Mouse (Mus musculus) T-helper 17 cell (primary cell): ENCODE measurements around the gene Coro1a.

Experiments used
- in situ Hi-C, 2 experiments: fragments of 300-600 bp; cut with MboI, MseI; formaldehyde crosslinking; loops; 1 replicate in 1 of 2; 2 replicates in 1 of 2; pipeline ENCODE4 v1.15.1; 2025; ENCODE audit warnings: high pct_unique_total_duplicates in 2 of 2

The Coro1a gene

DNA sequence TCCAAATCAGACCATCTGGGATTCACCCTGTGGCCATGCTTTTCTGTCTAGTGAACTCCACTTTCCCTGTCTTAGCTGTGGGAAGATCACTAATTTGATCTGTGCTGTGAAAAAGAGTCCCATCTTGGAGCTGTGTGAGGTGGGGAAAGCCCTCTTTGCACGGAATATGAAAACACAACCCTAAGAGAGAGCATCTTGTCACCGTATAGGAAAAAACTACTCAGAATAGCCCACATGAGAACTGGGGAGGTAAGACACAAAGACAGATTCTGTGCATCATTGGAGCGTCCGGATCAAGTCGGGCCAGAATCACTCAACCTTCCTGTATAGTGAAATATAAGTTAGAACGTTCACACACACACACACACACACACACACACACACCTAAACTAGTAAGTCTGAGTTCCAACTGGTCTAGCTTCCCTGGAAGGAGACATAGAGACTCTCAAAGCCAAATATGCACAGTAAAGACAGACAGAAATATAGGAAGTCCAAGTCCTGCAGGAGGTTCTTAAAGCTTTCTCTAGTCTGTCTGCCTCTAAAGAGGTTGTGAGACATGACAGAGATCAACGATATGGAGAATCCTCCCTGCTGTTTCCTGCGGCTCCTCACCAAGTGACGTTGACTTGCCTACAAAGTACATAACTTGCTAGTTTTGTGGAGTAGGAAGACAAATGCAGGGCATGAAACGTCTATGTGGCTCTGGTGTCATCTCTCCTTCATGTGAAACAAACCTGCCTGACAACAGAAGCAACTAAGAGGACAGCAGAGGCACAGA lies 777 bp upstream of the Coro1a start:
- in situ Hi-C loops, result no loop called here

DNA sequence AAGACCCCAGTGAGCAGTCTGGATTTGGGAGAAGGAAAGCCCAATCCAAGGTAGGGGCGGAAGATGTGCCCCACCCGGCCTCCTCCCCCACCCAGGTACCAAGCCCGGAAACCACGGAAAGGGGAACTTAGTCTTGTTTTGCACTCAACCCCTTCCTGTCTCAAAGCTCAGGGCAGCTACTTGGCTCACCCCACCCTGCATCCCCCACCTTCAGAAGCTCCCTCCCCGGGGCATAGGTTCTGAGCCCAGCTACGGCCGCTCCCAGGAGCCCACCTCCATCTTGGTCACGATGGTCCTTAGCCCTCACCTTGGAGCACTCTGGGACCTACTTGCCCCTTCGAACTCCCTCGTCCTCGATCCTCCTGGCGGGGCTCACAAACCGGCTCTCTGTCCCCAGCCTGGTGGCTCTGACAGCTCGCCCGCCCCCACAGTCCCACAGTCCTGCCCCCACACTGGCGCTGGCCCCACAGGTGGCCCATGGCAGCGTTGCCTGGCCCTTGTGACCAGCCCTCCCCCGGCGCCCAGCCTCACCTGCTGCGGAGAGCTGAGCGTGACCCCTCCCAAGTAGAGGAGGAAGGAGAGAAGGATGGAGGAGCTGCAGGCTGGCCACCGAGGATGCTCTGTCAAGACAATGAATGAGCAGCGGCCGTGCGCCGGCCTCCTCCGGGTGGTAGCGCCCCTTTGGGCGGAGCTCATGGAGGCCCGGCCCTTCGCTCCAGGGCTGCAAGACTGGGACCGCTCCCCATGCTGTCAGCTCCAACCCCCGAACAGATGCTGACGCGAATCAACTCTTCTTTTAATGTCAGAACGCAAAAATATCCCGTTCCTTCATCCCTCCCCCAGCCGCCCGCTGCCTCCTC lies 3.2 kb downstream of the Coro1a start:
- in situ Hi-C loops, result no loop called here

DNA sequence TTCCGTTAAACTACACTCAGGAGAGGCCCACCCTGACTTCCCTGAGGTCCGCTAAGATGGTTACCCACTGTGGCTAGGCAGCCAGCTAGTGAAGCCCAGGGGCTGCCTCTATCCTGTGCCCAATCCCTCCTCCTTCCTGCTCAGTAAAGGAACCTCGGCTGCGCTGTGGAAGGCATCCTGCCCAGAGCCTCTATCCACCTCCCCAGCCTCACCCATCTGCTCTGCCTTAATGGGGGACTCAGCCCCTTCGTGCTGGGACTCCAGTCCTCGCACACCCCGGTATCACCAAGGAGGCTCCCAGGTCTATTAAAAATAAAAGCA lies 3.9 kb downstream of the Coro1a start:
- in situ Hi-C loops, result no loop called here

DNA sequence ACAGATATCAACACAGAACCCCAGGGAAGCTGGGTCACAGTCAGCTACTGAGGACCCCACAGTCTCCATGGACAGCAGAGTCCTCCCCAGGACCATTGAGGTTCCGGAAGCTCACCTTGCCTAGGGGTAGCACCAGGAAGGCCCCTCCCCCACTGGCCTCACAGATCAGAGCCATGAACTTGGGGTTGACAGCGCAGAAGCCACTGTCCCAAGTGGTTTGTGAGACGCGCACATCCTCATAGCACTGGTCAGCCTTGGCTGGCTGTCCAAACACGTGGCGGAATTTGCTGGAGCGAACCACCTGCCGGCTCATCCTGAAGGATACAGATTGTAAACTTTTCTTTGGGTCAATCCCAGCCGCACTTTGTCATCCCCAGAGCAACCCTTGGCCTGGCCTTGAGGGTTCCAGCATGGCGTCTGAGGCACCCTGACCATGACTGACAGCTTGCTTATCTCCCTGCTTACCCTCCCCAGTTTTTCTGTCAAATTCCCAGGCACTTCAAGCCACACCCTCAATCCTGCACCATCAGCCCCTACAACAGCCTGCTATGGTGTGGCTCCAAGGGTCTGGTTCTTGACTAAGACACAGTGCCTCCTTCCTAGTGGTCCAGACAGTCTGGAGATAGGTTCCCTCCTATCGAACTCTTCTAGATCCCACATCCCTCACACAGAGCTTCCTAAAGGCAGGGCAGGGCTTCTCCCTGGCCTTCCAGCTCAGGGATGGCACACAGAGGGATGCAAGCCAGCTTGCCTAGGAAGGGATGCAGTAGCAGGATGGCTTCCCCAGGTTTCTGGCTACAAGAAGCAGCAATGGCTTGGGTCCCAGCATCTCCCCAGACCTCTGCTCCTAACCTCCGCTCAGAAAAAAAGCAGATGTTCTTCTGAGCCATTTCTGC lies 4.5 kb downstream of the Coro1a start:
- in situ Hi-C loops, result no loop called here

DNA sequence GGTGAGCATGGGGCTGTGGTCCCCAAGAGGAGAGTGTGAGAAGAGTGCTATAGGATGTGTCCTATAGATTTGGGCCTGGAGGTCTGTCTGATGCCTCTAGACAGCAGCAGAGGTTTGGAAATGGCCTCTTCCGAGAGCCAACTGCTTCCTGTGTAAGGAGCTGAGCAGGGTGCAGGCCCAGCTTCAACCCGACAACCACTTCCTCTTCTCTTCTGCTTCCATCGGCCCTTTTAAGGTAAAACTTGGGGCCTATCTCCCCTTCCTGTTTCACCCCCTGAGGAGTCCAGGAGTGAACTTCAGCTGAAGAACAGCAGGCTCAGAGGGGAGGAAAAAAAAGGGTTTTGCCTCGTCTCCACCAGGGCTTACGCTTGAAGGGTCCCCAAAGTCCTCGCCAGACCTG lies 5.2 kb downstream of the Coro1a start:
- in situ Hi-C loops, result no loop called here

DNA sequence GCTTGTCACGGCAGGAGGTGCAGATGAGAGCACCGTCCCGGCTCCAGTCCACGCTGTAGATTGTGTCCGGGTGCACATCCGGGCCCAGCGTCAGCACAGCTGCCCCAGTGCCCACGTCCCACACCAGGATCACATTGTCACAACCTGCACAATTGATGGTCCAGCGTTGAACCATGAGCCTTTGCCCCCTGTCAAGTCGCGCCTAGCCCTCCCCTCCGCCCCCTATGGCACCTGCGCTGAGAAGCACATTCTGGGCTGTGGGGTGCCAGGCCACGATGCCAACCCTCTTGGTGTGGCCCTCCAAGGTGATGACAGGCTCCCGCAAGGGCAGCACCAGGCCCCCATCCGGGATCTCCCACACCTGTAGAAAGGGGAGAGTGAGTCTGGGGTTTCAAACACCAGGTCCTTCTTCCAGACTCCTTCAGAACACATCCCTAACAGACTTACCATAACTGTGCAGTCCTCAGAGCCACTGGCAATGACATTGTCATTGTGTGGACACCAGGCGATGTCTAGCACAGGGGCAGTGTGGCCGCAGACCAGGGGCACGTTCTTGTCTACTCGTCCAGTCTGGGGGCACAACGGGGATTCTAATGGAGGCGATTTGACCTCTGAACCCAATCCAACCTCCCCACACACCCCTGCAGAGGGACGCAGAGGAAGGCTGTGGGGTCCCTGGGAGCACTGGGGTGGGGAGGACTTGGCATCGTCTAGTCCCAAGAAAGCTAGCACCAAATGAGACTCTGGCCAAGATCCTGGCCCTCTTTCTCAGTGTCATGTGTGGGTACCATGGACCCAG lies 5.8 kb downstream of the Coro1a start:
- in situ Hi-C loops, result no loop called here

DNA sequence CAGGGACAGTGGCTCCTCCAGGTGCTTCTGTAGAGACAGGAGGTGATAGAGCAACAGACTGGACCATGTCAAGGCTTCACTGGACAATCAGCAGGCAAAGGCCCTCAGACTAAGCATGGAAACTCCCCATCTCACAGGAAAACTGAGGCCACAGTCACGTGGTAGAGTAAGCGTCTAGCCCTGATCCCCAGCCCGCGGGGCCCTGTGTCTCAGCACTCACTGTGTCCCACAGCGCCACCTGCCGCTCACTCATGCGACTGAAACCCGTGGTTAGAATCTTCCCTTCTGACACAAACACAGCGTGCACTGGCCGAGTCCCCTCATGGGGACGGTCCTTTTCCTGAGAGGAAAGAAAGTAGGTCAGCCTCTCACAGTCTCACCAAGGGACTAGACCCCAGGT lies 6.5 kb downstream of the Coro1a start:
- in situ Hi-C loops, result no loop called here

DNA sequence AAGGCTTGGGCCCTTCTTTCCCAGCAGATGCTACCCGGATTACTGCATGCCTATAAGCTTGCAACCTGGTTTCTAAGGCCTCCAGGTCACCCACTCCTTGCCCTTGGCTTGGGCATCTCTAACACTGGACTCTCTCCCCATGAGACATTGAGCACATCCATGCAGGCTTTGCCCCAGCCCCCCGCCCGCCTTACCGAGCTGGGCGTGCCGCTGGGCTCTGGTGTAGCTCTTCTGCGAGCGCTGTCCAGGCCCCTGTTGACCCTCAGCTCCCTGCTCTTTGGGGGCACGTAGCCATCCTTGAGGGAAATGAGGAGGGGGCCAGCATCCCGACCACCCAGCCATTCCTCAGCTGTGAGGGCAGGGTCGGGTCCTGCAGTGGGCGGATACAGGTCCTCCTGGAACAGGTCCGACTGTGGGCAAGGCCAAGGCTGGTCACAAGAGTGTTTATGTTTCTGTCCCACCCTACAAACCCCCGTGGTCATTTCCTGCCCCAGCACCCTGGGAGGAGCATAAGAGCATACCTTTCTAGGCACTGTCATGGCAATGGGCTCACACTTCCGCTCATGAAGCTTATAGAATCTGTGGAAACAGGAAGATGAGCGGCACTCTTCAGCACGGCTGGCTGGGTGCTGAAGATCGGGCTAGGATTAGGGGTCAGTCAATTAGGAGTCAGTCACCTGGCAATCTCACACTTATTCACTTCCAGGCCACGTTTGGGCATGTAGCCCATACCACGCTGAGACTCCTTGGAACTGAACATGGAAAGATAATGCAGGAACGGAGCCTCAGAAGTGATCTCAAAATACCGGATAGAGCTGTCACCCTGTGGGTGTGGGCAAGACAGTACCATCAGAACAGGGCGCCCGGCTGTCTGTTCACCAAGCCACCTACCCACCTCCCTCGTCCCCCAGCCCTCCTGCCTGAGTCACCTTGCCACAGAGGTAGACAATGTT lies 7.2 kb downstream of the Coro1a start:
- in situ Hi-C loops, result no loop called here

DNA sequence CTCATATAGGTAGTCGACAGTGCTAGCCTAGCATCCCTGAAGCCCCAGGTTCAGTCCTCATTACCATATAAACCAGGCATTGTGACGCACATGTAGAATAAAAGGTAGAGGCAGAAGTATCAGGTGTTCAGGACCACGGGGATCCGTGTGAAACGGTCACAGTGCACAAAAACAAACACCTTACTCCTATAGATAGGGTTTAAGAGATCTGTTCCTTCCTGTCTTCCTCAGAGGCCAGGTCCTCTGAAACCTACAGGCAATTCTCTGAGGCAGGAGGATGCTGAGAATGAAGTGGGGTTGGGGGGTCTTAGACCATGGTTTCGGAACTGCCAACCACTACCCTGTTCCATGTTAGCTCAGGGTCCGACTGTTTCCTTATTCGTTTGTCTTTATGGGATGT lies 9.7 kb downstream of the Coro1a start:
- in situ Hi-C loops, result no loop called here

DNA sequence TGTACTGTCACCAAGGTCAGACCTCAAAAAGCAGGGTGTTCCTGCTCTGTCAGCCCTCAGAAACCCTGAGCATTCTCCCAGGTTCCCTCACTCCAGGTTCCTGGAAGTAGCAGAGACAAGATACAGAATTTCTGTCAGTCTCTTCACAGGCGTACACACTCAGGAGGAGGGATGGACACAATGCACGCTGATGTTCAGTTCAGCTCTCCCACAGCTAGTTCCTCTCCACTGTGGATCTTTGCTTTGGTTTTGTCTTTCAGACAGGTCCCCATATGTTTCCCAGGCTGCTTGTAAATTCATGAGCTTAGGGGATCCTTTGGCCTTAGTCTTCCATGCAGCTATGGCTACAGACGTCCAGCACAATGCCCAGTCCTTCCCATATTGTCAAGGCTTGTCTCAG lies 10.7 kb downstream of the Coro1a start:
- in situ Hi-C loops, result no loop called here

DNA sequence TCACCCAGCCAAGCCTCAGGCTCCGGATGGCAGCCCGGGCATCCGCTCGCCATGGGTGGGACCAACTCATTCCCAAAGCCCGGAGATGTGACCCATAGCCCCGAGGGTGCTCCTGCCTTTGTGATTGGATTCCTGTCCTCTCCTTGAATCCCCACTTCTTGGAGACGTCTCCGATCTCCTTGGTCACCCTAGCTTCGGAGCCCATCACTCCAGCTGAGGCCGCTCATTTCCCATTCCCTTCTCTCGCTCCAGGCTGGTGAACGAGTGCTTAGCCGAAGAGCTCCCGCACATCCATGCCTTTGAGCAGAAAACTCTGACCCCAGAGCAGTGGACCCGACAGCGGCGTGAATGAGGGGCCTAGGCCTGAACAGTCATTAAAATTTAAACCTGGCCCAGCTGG lies 11.3 kb downstream of the Coro1a start:
- in situ Hi-C loops, result no loop called here

DNA sequence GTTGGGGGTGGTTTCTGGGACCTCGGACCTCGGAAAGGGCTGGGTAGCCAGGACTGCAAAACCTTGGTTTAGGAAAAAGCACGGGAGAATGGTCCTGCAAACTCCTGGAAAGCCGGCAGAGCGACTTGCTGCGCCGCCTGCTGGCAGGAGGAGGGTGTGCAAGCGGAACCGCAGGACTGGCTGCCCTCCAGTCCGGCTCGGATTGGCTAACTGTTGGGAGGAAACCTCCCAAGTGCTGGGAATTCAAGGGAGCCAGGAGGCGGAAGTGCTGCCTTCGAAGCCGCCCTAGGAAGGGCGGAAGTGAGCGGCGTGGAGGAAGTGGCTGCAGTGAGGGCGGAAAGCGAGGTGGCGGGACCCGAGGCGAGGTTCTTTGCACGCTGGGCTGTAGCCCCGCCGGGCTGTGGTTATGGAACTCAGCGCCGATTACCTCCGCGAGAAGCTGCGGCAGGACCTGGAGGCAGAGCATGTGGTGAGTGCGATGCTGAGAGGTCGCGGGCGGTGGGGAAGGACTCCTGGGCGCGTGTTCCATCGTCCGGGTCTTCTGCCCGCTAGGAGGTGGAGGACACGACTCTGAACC lies 11.9 kb downstream of the Coro1a start, which contains the start of gene Slx1b:
TSS of gene Slx1b (minus strand) at position 154 of the 577 bp plus-strand sequence.
- in situ Hi-C loops, result no loop called here

DNA sequence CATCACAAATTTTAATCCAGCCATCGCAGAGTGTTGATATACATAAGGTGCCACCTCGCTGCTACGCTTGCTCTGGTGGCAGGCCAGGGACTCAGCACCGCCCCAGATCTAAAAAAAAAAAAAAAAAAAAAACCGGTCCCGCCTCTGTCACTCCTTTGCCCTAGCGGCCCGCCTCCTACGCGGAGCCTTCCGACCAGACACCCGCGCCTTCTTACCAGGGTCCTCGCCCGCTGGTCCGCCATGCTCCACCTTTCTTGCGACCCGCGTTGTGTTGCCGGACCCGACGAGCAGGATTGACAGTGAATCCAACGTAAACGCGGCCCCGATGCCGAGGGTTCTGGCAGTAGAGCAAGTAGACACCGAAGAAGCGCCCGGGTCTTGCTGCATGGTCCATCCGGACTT lies 12.4 kb downstream of the Coro1a start, which contains the start of gene Bola2:
TSS of gene Bola2 (plus strand) at position 192 of the 402 bp plus-strand sequence.
- in situ Hi-C loops, result no loop called here

DNA sequence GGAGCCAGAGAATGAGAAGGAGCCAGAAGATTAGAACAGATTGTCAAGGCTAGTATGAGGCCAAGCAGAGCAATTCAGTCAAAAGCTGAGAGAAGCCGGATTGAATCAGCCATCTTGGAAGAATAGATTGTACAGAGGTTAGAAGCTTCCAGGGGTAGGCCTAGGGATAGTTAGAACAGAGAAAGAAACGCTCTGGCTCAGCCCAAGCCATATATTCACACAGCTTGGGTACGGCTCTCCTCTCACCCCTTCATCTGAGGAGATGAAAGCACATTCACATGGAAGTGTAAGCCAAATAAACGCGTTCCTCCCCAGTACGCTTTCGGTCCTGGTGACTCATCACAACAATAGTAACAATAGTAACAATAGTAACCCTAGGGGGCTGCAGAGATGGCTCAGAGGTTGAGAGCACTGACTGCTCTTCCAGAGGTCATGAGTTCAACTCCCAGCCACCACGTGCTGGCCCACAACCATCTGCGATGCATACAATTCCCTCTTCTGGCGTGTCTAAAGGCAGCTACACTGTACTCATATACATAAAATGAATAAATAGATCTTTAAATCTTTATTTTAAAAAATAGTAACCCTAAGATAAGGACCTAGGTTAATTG lies 13.0 kb downstream of the Coro1a start:
- in situ Hi-C loops, result loop anchor here (5.0 kb wide), 3 partner anchors 37 to 132 kb away; partner anchors contain the start of gene Sgf29 (in 1 of the 2)

DNA sequence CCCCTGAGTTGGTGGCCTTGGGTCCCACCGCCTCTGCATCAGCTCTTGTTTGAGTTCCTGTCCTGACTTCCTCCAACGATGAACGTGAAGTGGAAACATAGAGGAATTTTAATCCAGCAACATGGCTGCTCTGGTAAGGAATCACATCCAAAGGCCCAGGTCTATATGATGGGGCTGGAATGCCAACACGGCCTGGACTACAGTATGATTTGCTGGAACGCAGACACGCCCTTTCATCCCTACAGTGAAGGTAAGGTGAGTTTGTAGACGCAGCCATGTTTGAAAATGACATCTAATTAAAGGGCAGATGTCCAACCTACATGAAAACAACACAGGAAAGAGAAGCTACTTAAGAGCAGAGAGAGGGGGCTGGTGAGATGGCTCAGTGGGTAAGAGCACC lies 13.8 kb downstream of the Coro1a start:
- in situ Hi-C loops, result loop anchor here (5.0 kb wide), 3 partner anchors 36 to 131 kb away; partner anchors contain the start of gene Sgf29 (in 1 of the 2)

DNA sequence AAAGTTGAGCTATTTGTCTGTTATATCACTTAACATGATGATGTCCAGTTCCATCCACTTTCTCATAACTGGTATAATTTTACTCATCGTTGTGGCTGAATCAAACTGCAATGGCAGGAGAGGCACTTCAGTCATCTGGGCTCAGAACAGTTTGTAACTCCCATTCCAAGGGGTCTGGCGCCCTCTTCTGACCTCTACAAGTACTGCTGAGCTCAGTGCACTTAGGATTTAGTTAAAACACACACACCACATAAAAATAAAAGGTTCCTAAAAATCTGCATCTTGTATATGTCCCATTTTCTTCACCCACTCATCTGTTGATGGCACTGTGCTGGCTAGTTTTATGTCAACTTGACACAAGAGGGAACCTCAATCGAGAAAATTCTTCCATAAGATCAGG lies 14.3 kb downstream of the Coro1a start:
- in situ Hi-C loops, result loop anchor here (5.0 kb wide), 3 partner anchors 36 to 131 kb away; partner anchors contain the start of gene Sgf29 (in 1 of the 2)

DNA sequence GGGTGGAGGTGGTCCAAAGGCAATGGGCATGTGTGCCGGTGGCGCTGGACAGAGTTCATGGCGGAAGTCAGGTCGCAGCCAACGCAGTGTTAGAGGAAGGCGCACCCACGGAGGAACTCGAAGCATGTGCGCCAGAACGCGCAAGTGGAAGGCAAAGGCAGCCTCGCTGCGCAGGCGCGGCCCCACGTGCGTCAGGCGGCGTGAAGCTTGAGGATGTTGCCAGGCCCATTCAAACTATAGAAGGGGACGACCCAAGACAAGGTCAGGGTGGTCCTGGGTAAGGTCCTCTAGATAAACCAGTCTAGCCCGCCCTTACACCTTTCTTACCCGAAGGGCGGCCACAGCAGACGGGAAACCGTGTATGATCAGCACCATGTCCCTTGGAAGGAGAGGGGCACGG lies 15.2 kb downstream of the Coro1a start:
- in situ Hi-C loops, result loop anchor here (5.0 kb wide), 3 partner anchors 35 to 130 kb away; partner anchors contain the start of gene Sgf29 (in 1 of the 2)

DNA sequence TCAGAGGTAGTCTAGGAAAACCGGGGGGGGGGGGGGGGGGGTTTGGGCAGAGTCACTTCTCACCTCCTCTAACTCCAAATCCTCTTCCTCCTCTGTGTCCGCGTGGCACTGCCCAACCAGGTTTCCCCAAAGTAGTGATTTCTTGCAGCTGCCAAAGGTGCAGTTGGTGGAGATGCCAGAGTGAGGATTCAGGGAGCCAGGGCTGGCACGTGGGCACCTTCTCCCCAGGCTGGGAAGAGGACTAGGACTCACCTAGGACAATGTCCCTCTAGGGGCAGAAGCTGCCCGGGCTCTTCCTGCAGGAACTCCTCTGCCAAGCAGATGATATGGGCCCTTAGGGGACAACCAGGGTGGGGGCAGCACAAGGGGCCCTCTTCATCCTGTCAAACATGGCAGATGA lies 15.9 kb downstream of the Coro1a start:
- in situ Hi-C loops, result loop anchor here (5.0 kb wide), 3 partner anchors 34 to 129 kb away; partner anchors contain the start of gene Sgf29 (in 1 of the 2)
